Mouse (Mus musculus) MEL (cell line): Measurements from ENCODE around the gene Xntrpc. TPM values are rescaled to one million over a fixed set of nuclear protein-coding genes. Genes with fewer than 3 reads are reported as not detected.
A peak's percentile ranks its signal among the peaks of the same experiment; 100 is the strongest.

Experiments used
- DNase-seq: peaks from one replicate; pipeline ENCODE4 v3.0.0; 2011; ENCODE audit warnings: low read depth, low spot score
- H3K27ac ChIP-seq: 2 replicates; pipeline ENCODE4 v1.5.1; 2012; ENCODE audit warnings: low read depth, mild to moderate bottlenecking, control low read depth, low read length, moderate library complexity; ENCODE audit not compliant: control insufficient read depth
- H3K27me3 ChIP-seq, 2 experiments: fragments of 150-350 bp in 1 of 2; sonication (generic) in 1 of 2; 2 replicates each; pipeline ENCODE4 v1.6.1; 2012; ENCODE audit warnings: low read length in 2 of 2, mild to moderate bottlenecking in 2 of 2, improper control_type of control experiment in 1 of 2, moderate library complexity in 1 of 2; ENCODE audit not compliant: insufficient read depth in 2 of 2, control insufficient read depth in 1 of 2
- H3K36me3 ChIP-seq, 2 experiments: 2 replicates each; pipeline ENCODE4 v1.6.1; 2012 to 2014; ENCODE audit warnings: low read length in 2 of 2, improper control_type of control experiment in 1 of 2, inconsistent platforms in 1 of 2, mild to moderate bottlenecking in 1 of 2; ENCODE audit not compliant: insufficient read depth in 2 of 2, control insufficient read depth in 1 of 2
- H3K4me1 ChIP-seq, 2 experiments: fragments of 150-350 bp in 1 of 2; sonication (generic) in 1 of 2; 2 replicates each; pipeline ENCODE4 v1.6.1; 2012; ENCODE audit warnings: low read length in 2 of 2, improper control_type of control experiment in 1 of 2, mild to moderate bottlenecking in 1 of 2; ENCODE audit not compliant: insufficient read depth in 2 of 2, control insufficient read depth in 1 of 2
- H3K4me3 ChIP-seq, 2 experiments: fragments of 150-350 bp in 1 of 2; sonication (generic) in 1 of 2; 2 replicates each; pipeline ENCODE4 v1.5.1; 2012; ENCODE audit warnings: low read depth in 2 of 2, low read length in 2 of 2, mild to moderate bottlenecking in 2 of 2, moderate library complexity in 2 of 2, control low read depth in 1 of 2, improper control_type of control experiment in 1 of 2; ENCODE audit not compliant: control insufficient read depth in 1 of 2, insufficient read depth in 1 of 2
- H3K79me2 ChIP-seq: 2 replicates; pipeline ENCODE4 v1.6.1; 2012; ENCODE audit warnings: mild to moderate bottlenecking, low read length, moderate library complexity; ENCODE audit not compliant: control insufficient read depth, poor library complexity, insufficient read depth
- H3K9ac ChIP-seq: 2 replicates; pipeline ENCODE4 v1.6.1; 2012; ENCODE audit warnings: low read depth, mild to moderate bottlenecking, control low read depth, low read length, moderate library complexity; ENCODE audit not compliant: control insufficient read depth, poor library complexity, severe bottlenecking
- H3K9me3 ChIP-seq: fragments of 150-350 bp; sonication (generic); replicated peaks from 2 replicates; pipeline ENCODE4 v1.6.1; 2012; ENCODE audit warnings: mild to moderate bottlenecking, low read length, improper control_type of control experiment, moderate library complexity; ENCODE audit not compliant: insufficient read depth
- BHLHE40 ChIP-seq: IDR thresholded peaks from 2 replicates; pipeline ENCODE4 v1.6.1; 2012; ENCODE audit warnings: low read depth, mild to moderate bottlenecking, inconsistent platforms, low read length, improper control_type of control experiment, borderline replicate concordance
- ELF1 ChIP-seq: IDR thresholded peaks from 2 replicates; pipeline ENCODE4 v1.6.1; 2014; ENCODE audit warnings: low read depth, mild to moderate bottlenecking, inconsistent platforms, low read length, improper control_type of control experiment, moderate library complexity
- ETS1 ChIP-seq: IDR thresholded peaks from 2 replicates; pipeline ENCODE4 v1.6.1; 2012; ENCODE audit warnings: low read depth, mild to moderate bottlenecking, inconsistent platforms, low read length, improper control_type of control experiment, moderate library complexity
- JUND ChIP-seq: IDR thresholded peaks from 2 replicates; pipeline ENCODE4 v1.6.1; 2011; ENCODE audit warnings: low read depth, mild to moderate bottlenecking, improper control_type of control experiment, low read length
- MAX ChIP-seq: IDR thresholded peaks from 2 replicates; pipeline ENCODE4 v1.6.1; 2011; ENCODE audit warnings: low read length, improper control_type of control experiment
- MAZ ChIP-seq: IDR thresholded peaks from 2 replicates; pipeline ENCODE4 v1.6.1; 2012; ENCODE audit warnings: low read depth, mild to moderate bottlenecking, inconsistent platforms, low read length, improper control_type of control experiment
- MEF2A ChIP-seq: IDR thresholded peaks from 2 replicates; pipeline ENCODE4 v1.6.1; 2014; ENCODE audit warnings: low read depth, mild to moderate bottlenecking, inconsistent platforms, low read length, improper control_type of control experiment; ENCODE audit not compliant: poor library complexity, insufficient replicate concordance, severe bottlenecking; ENCODE audit errors: extremely low read depth
- MXI1 ChIP-seq: IDR thresholded peaks from 2 replicates; pipeline ENCODE4 v1.6.1; 2011; ENCODE audit warnings: mild to moderate bottlenecking, low read depth, low read length, improper control_type of control experiment
- MYC ChIP-seq: IDR thresholded peaks from 2 replicates; pipeline ENCODE4 v1.6.1; 2011; ENCODE audit warnings: low read depth, mild to moderate bottlenecking, low read length, improper control_type of control experiment, moderate library complexity
- NELFE ChIP-seq: IDR thresholded peaks from 2 replicates; pipeline ENCODE4 v1.6.1; 2011; ENCODE audit warnings: low read depth, low read length, improper control_type of control experiment
- POLR2A ChIP-seq, 2 experiments: IDR thresholded peaks; 2 replicates each; pipeline ENCODE4 v1.6.1; 2011 to 2012; ENCODE audit warnings: low read length in 2 of 2, mild to moderate bottlenecking in 2 of 2, control low read depth in 1 of 2, improper control_type of control experiment in 1 of 2, low read depth in 1 of 2, moderate library complexity in 1 of 2; ENCODE audit not compliant: control insufficient read depth in 1 of 2, insufficient read depth in 1 of 2, poor library complexity in 1 of 2
- RAD21 ChIP-seq: IDR thresholded peaks from 2 replicates; pipeline ENCODE4 v1.6.1; 2011; ENCODE audit warnings: mild to moderate bottlenecking, low read depth, low read length, improper control_type of control experiment
- TAL1 ChIP-seq: IDR thresholded peaks from 2 replicates; pipeline ENCODE4 v1.6.1; 2012; ENCODE audit warnings: mild to moderate bottlenecking, inconsistent platforms, low read length, moderate library complexity, mixed read lengths
- TBP ChIP-seq: IDR thresholded peaks from 2 replicates; pipeline ENCODE4 v1.8.0; 2011; ENCODE audit warnings: low read depth, low read length, improper control_type of control experiment
- ZNF384 ChIP-seq: IDR thresholded peaks from 2 replicates; pipeline ENCODE4 v1.6.1; 2012; ENCODE audit warnings: low read depth, mild to moderate bottlenecking, inconsistent platforms, low read length, improper control_type of control experiment
- polyA plus RNA-seq, 2 experiments: library from polyadenylated mRNA; stranded (reverse) in 1 of 2; unstranded in 1 of 2; fragments of >175 nt in 1 of 2; fragments of >200 nt in 1 of 2; gene quantifications; 2 replicates each; pipeline versions ENCODE4 v1.2.1 to v1.2.4; 2012; ENCODE audit warnings: low replicate concordance in 2 of 2, low read depth in 1 of 2; ENCODE audit not compliant: insufficient read length in 2 of 2, insufficient read depth in 1 of 2, missing spikeins in 1 of 2
- total RNA-seq: library from RNA; depleted of rRNA; stranded (reverse); fragments of 300-350 nt; gene quantifications from 2 replicates; pipeline ENCODE4 v1.2.3, GENCODE M21; 2012

Xntrpc gene
- total and polyA plus RNA-seq, 3 experiments, result 0.08 to 0.14 TPM; not detected in 1

DNA sequence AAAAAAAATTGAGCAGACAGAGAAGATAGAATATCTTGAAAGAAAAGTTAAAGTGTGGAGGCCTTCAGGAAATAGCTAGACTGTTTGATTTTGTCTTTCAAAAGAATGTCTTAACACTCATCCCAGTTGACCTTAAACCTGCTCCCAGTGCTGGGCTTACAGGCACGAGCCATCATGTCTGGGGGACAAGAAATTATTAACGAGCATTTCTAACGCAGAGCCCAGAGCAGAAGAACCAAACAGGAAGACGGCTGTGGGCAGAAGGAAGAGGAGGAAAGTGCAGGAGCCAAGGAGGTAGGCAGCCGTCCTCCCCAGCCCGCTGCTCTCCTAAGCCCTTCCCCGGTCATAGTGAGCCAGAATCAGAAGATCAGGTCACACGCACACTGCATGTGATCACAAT, 14.8 kb downstream of the Xntrpc start:
- TF ChIP-seq ELF1, result no peak
- no peak for TF ChIP-seq POLR2A (IDR thresholded peaks at IDR 0.05; ENCODE audit: control insufficient read depth in 1 of 2, insufficient read depth in 1 of 2, low read depth in 1 of 2, low read length in 2 of 2, poor library complexity in 1 of 2)
- 0 out of 2 replicates have a peak, but pooled peaks have one; percentile 15 for TF ChIP-seq ZNF384
- no peak for TF ChIP-seq NELFE
- TF ChIP-seq RAD21, result no peak
- TF ChIP-seq TAL1, result no peak
- no peak for TF ChIP-seq MXI1
- H3K9me3 ChIP-seq, result no peaks in the 10 kb centered on the region
- peaks cover 0 to 2% of the 10 kb centered on the region in 2 experiments; a peak in 2 of 4 replicates for H3K36me3 ChIP-seq
- no peaks in the 10 kb centered on the region for H3K4me1 ChIP-seq
- H3K27ac ChIP-seq, result no peak overlapping the region
- no peak overlapping the region for H3K4me3 ChIP-seq
- H3K79me2 ChIP-seq, result no peaks in the 10 kb centered on the region
- no peaks in the 10 kb centered on the region for H3K27me3 ChIP-seq
- DNase-seq, result no peak
- no peak overlapping the region for H3K9ac ChIP-seq

DNA sequence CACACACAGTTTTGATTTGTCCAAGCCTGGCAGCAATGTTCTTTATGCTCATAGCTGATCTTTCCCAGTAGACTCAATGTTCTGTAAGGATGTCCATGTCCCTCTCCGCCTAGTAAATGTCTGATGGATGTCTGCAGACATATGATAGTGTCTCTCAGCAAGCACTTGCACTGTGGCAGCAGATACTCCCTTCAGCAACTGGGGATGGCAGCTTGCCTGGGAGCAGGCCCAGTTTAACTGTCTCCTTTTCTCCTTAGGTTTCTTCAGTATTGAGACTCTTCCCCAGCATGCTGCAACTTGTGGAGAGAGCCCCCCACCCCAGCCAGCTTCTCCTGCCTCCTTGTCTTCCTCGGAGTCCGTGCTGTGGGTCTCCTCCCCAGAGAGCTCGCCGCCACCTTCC, 16.3 kb downstream of the Xntrpc start:
- Histone ChIP-seq H3K27ac (no peak overlapping the region), H3K36me3 (peaks cover 0 to 2% of the 10 kb centered on the region in 2 experiments; a peak in 2 of 4 replicates), H3K9me3 (no peaks in the 10 kb centered on the region), H3K9ac (no peak overlapping the region), H3K4me1 (no peaks in the 10 kb centered on the region), H3K4me3 (no peak overlapping the region), H3K79me2 (no peaks in the 10 kb centered on the region), H3K27me3 (no peaks in the 10 kb centered on the region)
- no peak for DNase-seq
- no peak for TF ChIP-seq JUND

DNA sequence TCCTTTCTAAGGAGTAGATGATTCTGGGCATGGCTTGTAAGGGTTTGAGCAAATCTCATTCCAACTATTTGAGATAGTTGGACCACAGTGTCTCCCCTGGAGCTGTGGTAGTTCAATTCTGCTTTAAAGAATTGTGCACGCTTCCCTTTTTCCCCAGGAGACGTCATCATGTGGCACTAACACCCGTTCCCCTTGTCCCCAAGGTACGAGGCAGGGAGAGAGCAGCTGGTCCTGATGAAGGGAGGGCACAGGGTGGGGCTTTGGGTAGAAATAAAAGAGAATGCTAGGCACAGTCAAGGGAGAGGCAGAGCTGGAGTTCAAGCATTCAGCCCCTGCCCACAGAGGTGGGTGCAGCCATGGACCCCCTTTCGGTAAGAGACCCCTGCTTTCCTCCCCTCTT, 17.3 kb downstream of the Xntrpc start, which contains the start of gene Trpc2:
Gene Trpc2 (plus strand): TSS at position 301 of the 400 bp plus-strand sequence.
- Histone ChIP-seq H3K9me3 (no peaks in the 10 kb centered on the region), H3K27ac (no peak within 1 kb of the TSS), H3K27me3 (no peaks in the 10 kb centered on the region), H3K79me2 (no peaks in the 10 kb centered on the region), H3K36me3 (peaks cover 0 to 2% of the 10 kb centered on the region in 2 experiments; a peak in 2 of 4 replicates), H3K9ac (no peak within 1 kb of the TSS), H3K4me1 (no peaks in the 10 kb centered on the region), H3K4me3 (no peak within 1 kb of the TSS)
- DNase-seq, result no peak
- TF ChIP-seq TAL1, result no peak
- TF ChIP-seq TBP, result no peak
- TF ChIP-seq MAX, result no peak
- no peak for TF ChIP-seq MEF2A
- no peak for TF ChIP-seq MAZ
- TF ChIP-seq BHLHE40, result no peak
- TF ChIP-seq MYC, result no peak
- TF ChIP-seq RAD21, result no peak
- TF ChIP-seq ETS1, result no peak
